Mouse (Mus musculus) retina, postnatal 1 day (tissue): ENCODE results near the gene Fxyd6.

Experiments
- DNase-seq: peaks from one replicate; pipeline ENCODE4 v3.0.0-alpha.2; 2012

Fxyd6 gene

DNA sequence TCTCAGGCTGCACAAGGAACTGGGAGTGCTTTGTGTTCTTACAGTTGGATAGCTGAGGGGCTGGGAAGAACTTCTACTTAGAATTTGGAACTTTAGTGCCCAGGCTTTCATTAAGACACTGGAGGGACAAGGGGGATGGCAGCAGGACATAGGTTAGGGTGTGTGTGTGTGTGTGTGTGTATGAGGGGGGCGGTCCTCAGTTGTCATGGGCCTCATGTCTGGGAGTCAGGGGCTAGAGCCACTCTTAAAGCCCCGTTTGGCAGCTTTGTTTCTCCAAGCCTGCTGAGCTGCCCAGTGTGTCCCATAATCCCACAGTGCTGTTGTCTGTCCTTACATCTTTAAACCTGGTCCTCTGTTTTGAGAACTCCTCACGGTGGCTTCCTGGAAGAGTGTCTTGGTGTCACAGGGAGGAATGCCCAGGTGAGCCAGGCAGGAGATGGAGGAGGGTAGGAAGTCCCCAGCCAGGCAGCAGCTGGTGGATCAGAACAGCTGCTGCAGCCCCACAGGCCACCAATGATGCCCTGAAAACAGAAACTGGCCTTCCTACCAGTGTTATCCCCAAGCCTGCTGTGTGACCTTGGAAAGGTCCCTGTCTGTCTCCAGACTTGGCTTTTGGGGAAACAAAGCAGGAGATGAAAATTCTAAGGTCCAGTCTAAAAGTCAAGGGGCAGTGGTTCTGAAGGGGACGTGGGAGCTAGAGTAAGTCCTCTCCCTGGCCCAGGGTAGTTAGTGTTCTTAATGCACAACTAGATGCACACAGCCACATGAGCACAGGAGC is 42.9 kb downstream of the Fxyd6 start:
- no peak for DNase-seq

DNA sequence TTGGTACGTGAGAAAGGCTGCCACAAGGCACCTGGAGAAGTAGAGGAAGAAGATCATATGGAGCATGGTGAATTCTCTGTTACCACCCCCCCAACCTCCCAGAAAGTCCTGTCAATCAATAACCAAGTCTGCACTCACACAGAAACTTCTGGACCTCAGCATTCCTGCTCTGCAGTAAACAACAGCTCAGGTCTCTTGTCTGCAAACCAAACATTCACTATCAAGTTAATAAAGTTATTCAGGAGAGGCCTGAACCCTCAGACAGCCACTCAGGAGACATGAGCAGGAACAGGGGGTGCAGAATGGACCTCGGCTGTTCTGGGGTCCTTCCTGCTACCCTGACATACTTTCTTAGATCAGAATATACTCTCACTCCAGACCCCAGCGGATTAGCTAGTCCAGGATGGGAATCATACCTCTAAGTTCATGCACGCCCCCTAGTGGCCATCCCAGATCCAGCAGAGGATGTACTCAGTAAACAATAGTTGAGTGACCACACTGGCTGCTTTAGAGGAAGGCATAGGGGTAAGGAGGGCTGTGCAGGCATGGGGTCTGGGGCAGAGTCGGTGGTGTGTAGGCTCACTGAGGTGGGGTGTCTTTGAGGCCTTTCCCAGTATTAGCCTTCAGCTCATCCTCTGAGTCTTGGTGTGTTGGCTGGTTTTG is 43.6 kb downstream of the Fxyd6 start:
- DNase-seq: peak; percentile 70

DNA sequence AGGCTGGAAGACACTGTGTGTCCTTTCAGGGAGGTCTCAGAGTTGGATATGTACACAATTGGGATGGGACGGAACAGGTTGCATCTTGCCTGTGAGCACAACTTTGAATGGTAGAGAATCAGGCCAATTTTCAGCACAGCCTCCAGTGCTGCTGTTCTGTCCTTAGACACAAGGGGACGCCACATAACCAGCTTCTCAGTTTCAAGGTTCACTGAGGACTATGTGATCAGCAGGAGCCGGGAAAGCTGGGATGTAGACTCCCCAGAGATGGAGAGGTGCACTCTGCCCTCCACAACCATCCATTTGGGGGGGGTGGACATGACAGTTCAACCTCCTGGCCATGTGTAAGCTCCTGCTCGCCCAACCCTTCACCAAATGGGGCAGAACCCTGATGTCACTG is 45.9 kb downstream of the Fxyd6 start:
- DNase-seq: peak; percentile 64

DNA sequence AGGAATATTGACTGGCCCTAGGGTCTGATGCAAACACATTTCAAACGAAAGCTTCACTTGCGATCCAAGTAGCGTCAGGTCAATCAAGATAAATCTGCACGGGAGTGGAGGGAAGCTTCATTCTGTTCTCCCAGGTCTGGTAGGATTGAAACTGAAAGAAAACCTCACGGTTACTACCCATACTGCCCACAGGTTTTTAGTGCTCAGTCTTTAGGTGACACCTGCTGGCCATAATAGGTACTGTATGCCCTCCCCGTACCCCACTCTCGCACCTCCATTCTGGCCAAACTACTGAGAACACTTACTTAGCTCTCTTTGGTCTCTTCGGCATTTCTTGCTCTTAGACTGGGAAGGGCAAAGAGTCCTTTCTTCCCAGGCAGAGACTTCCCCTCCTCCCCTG is 47.3 kb downstream of the Fxyd6 start:
- peak; percentile 64 for DNase-seq

GRCm38 (mm10) chr9:45418252-45418651 is 48.3 kb downstream of the Fxyd6 start:
- no peak for DNase-seq

GRCm38 (mm10) chr9:45421209-45421608 is 51.2 kb downstream of the Fxyd6 start:
- peak; percentile 36 for DNase-seq

- no peak for DNase-seq
Measured at GRCm38 (mm10) chr9:45422761-45423298, 52.8 kb downstream of the Fxyd6 start.

- no peak for DNase-seq
Measured at GRCm38 (mm10) chr9:45426456-45426855, 56.5 kb downstream of the Fxyd6 start, which contains the start of gene Dscaml1. Gene Dscaml1 (plus strand): TSS chr9:45426628.

DNA sequence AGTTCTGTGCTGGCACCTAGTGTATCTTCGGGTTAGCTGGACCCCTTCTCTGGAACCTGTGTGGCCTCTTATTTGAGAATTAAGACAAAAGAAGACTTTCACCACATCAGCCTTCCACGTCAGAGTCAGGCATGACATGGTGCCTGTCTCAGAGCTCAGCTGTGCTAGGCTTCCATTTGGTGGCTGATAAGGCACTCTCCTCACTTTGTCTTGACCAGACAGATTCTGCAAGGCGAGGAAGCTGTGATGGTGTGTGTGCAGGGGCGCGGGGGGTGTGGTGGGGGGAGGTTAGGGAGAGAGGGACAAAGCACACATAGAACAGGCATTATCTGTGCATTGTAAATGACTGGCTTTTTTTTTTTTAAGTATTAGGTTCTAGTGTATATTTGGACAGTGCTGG is 59.4 kb downstream of the Fxyd6 start:
- DNase-seq: no peak

DNA sequence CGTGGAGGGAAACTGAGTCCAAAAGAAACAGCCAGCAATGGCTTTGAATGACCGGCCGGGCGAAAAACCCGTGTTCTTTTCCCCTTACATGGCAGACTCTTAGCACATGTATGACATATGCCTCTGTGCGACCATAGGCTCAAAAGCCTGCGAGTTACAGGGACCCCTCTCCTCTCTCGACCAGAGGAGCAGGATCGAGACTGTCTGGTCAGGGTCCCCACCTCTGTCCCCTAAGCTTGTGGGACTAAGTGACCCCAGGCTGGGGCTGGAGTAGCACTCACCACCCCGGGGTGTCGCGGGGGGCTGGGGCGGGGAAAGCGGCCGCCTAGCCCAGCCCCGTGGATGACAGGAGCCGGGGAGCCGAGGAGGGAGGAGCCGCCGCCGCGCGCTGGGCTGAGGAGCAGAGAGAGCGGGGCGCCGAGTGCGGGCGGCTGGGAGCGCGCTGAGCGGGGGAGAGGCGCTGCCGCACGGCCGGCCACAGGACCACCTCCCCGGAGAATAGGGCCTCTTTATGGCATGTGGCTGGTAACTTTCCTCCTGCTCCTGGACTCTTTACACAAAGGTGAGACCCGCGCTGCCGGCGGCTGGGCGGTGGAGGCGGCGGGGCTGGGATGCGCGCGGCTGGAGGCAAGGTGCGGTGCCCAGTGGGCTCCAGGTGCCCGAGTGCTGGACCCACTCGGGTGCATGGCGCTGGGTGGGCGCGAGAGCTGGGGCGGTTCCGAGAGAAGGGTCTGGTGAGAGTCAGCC is 60.1 kb downstream of the Fxyd6 start:
- peak; percentile 49 for DNase-seq

DNA sequence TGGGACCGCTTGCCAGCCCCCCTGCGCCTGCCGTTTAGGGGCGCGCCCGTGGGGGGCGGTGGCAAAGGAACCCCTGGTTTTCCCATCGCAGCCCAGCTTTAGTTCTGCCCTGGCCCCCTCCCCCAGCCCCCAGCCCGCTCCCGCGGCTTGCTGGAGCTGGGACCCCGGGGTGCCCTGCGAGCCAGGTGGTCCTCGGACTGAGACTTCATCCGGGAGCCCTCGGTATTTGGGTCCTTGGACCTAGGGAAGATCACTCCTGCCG is 60.6 kb downstream of the Fxyd6 start:
- DNase-seq: no peak

DNA sequence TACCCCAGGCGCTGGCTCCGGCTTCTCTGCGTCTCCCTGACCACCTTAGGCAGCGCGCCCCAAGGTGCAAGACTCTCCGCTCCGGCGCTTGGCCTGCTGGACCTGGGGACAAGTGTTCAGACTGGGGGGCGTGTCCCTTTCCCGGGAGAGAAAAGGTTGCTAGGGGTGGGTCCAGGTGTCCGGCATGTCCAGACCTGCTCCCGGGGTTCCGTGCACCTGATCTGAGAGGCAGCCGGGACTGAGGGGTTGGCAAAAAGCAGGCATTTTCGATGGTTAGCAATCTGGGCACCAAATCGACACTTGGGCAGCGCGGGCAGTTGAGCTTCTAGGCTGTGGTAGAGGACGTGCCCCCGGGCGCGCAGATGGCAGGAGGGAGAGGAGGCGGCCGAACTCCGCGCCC is 61.2 kb downstream of the Fxyd6 start:
- DNase-seq: no peak

- DNase-seq: no peak
Measured at GRCm38 (mm10) chr9:45432639-45433038, 62.7 kb downstream of the Fxyd6 start.

GRCm38 (mm10) chr9:45433119-45433518 is 63.1 kb downstream of the Fxyd6 start:
- DNase-seq: no peak

DNA sequence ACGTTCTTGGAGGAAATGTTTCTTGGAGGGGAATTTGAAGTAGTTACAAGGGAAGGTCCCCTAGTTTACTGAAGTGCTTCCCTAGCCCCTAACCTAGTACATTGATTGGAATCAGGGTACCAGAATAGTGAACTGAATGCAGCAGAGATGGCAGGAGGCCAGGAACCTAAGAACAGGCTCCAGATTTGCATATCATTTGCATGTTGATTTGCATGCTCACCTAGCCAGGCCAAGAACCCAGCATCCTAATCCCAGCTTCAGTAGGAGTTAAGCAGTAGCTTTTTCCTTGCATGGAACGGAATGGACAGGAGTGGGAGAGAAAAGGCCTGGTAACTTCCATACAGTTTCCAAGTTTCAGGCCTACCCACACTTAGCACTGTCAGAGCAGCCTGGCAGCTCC is 64.2 kb downstream of the Fxyd6 start:
- no peak for DNase-seq

- DNase-seq: no peak
Measured at GRCm38 (mm10) chr9:45439025-45439424, 69.0 kb downstream of the Fxyd6 start.

- DNase-seq: no peak
Measured at GRCm38 (mm10) chr9:45440083-45440784, 70.2 kb downstream of the Fxyd6 start.

DNA sequence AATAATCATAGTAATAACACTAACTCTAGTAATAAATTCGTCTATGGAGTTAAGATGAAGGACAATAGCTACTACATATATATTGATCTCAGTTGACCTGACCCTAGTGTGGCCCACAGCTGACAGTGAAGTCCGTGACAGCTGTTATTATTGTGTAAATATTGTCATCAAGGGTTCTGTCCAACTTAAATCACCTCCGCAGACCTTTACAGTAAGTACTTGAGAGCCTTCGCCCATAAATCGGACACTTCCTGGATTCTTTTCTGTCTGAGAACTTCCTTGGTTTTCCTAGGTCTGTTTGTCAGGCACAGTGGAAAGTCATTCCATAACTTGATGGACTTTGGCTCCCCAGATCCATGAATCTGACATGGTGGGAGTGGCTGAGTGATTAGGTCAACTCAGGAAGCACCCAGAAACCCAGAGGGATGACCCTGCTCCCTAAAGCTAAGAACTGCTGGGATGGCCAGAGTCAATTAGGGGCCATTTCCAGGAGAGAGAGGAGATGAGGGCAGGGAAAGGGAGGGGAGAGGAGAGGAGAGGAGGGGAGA is 74.3 kb downstream of the Fxyd6 start:
- no peak for DNase-seq
